Mouse (Mus musculus): ENCODE data around the gene Car5b.

GRCm38 (mm10) chrX:163999848-164000247, 27.9 kb downstream of the Car5b start:
- TF ChIP-seq CTCF (conservative IDR thresholded peaks at IDR 0.05; ENCODE audit: low read length), result no peak
- TF ChIP-seq NANOG (IDR thresholded peaks at IDR 0.05; ENCODE audit: borderline replicate concordance, low read length), result no peak
- TF ChIP-seq POU5F1 (IDR thresholded peaks at IDR 0.05; ENCODE audit: borderline replicate concordance, low read length), result no peak
